Mouse (Mus musculus) spleen, adult 12 weeks (tissue): ENCODE data around the gene Car10.

Experiments used
- DNase-seq: peaks from one replicate; pipeline ENCODE4 v3.0.0; 2022; ENCODE audit warnings: low spot score

The Car10 gene

GRCm38 (mm10) chr11:93172430-93172829 is 74.6 kb downstream of the Car10 start:
- no peak for DNase-seq

- DNase-seq, result no peak
Observed at GRCm38 (mm10) chr11:93173533-93174308, 75.9 kb downstream of the Car10 start.

- DNase-seq, result no peak
Observed at GRCm38 (mm10) chr11:93185477-93185876, 87.6 kb downstream of the Car10 start.

GRCm38 (mm10) chr11:93186163-93186562 is 88.3 kb downstream of the Car10 start:
- DNase-seq, result no peak

GRCm38 (mm10) chr11:93188621-93189020 is 90.8 kb downstream of the Car10 start:
- DNase-seq, result no peak

- DNase-seq, result no peak
Observed at GRCm38 (mm10) chr11:93200046-93200445, 102.2 kb downstream of the Car10 start.

- DNase-seq, result no peak
Observed at GRCm38 (mm10) chr11:93217457-93217856, 119.6 kb downstream of the Car10 start.

GRCm38 (mm10) chr11:93230057-93230456 is 132.2 kb downstream of the Car10 start:
- DNase-seq, result no peak

GRCm38 (mm10) chr11:93249771-93250265 is 152.0 kb downstream of the Car10 start:
- no peak for DNase-seq

GRCm38 (mm10) chr11:93251766-93252165 is 153.9 kb downstream of the Car10 start:
- DNase-seq, result no peak

GRCm38 (mm10) chr11:93263979-93264378 is 166.2 kb downstream of the Car10 start:
- DNase-seq, result no peak

GRCm38 (mm10) chr11:93272016-93272415 is 174.2 kb downstream of the Car10 start:
- no peak for DNase-seq

GRCm38 (mm10) chr11:93273906-93274305 is 176.1 kb downstream of the Car10 start:
- no peak for DNase-seq

- no peak for DNase-seq
Observed at GRCm38 (mm10) chr11:93293661-93294060, 195.8 kb downstream of the Car10 start.

- no peak for DNase-seq
Observed at GRCm38 (mm10) chr11:93309981-93310380, 212.2 kb downstream of the Car10 start.

- DNase-seq, result no peak
Observed at GRCm38 (mm10) chr11:93337756-93338155, 239.9 kb downstream of the Car10 start.

GRCm38 (mm10) chr11:93343961-93344360 is 246.1 kb downstream of the Car10 start:
- DNase-seq, result no peak

- DNase-seq, result no peak
Observed at GRCm38 (mm10) chr11:93344869-93345268, 247.0 kb downstream of the Car10 start.

GRCm38 (mm10) chr11:93361576-93361975 is 263.7 kb downstream of the Car10 start:
- no peak for DNase-seq

- DNase-seq, result no peak
Observed at GRCm38 (mm10) chr11:93364171-93364570, 266.3 kb downstream of the Car10 start.

- no peak for DNase-seq
Observed at GRCm38 (mm10) chr11:93367244-93367643, 269.4 kb downstream of the Car10 start.

GRCm38 (mm10) chr11:93367740-93368139 is 269.9 kb downstream of the Car10 start:
- no peak for DNase-seq

GRCm38 (mm10) chr11:93373697-93374354 is 276.0 kb downstream of the Car10 start:
- no peak for DNase-seq
